Mouse (Mus musculus): Measurements from ENCODE around the gene Clrn3. TPM values are rescaled to one million over a fixed set of nuclear protein-coding genes. Genes with fewer than 3 reads are reported as not detected.
"Not testable (repeated sequence)": the region's sequence is repeated elsewhere in the genome, so short reads cannot be mapped to it uniquely, and the experiment has no call there.

The Clrn3 gene
- total RNA-seq, 2 experiments from 2014 or later: not detected

DNA sequence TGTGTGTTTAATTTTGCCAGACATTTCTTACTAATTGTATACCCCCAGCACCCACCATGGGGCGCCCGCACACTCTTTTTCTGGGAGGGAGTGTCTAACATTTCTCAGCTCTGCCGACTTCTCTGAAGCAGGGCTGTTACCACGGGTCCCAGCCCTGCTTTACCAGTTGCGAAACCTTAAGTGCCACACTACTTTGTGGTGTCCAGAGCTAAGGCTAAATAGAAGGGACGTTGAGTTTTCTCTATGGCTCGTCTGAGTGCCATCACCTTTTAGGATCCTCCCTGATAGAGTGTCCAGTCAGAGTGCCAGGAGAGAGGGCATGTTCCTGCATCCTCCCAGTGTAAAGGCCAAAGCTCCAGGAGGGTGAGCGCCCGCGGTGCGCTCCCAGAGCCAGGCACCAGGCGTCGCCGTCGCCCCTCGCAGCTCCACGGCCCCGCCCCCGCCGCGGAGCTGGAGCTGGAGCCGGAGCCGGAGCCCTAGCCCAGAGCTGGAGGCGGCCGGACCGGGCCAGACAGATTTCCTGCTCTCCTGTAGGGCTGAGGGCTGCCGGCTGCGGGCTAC lies 9.0 kb upstream of the Clrn3 start, which contains the start of gene Ptpre:
TSS of gene Ptpre (plus strand) at position 141 of the 561 bp plus-strand sequence.
- peak; percentile 80 to 88 for DNase-seq (ENCODE audit: low spot score in 2 of 2)

DNA sequence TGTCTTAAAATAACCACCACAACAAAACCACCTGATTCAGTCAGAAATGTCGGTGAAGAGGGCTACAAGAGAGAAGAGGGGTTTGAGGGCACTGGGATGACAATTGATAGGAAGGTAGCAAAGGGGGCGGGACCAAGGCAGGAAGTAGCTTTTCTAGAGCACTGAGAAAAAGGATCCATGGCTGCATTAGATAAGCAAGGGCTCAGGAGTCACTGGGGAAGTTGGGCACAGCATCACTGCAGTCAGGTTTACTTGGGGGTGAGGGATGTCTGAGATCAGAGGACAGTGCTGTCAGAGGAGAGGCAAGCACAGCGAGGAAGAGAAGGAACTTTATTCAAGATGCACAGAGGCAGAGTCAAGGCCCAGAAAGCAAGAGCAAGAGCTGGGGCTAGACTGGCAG lies 7.5 kb upstream of the Clrn3 start:
- DNase-seq (ENCODE audit: low spot score in 2 of 2): no peak

DNA sequence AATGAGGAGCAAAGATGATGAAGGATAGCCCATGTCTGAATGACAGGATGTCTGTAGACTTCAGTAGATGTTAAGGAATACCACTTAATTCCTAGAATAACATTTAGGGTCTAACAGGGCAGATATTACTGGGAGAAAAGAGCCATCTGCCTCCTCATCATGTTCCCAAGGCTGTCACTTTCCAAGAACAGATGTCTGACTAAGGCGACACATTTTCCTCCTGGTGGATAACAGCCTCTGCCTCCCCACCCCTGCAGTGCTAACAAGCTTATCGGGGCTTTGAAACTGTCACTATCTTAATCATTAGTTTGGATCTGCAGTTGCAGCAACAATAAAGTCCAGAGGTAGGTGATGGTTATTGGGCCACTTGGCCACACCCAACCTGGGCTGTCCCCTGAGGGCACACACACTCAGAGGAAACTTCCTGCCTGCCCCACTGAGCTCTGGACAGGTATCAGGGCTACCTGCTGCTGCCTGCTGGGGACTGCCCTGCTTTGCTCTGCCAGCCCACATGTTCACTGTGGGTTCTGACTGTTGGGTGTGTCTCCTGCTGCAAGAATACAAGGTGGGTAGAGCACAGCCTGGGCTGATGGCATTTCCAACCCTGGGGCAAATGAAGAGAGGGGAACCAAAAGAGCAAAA lies 6.2 kb upstream of the Clrn3 start:
- DNase-seq (ENCODE audit: low spot score in 2 of 2): no peak

DNA sequence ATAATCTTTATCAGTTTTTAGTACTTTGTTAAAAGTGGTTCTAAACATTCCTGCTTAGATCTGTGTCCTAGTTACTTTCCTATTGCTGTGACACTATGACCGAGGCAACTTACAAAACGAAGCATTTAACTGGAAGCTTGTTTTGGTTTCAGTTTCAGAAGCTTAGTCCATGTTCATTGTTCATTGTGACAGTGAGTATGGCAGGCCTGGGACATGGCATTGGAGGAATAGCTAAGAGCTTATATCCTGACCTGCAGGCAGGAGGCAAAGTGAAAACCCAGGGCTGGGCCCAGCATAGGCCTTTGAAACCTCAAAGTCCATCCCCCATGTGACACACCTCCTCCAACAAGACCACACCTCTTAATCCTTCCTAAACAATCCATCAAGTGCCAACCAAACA lies 614 bp upstream of the Clrn3 start:
- no peak for DNase-seq (ENCODE audit: low spot score in 2 of 2)

DNA sequence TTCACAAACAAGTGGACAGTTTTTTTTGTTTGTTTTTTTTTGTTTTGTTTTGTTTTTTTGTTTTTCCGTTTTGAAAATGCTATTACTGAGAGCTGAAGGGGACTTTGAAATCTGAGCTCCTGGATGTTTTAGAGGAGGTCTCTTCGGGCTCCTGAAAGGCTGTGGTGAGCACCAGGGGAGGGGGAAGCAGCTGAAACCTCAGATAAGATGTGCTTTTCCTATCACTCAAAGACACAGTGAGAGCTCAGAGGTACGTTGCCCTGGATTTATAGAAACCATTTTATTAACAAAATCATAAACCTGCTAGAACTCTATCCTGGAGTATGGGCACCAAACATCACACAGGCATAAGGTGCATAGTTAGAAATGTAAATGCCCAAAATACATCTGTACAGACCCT lies 1.3 kb downstream of the Clrn3 start:
- no peak for DNase-seq (ENCODE audit: low spot score in 2 of 2)

DNA sequence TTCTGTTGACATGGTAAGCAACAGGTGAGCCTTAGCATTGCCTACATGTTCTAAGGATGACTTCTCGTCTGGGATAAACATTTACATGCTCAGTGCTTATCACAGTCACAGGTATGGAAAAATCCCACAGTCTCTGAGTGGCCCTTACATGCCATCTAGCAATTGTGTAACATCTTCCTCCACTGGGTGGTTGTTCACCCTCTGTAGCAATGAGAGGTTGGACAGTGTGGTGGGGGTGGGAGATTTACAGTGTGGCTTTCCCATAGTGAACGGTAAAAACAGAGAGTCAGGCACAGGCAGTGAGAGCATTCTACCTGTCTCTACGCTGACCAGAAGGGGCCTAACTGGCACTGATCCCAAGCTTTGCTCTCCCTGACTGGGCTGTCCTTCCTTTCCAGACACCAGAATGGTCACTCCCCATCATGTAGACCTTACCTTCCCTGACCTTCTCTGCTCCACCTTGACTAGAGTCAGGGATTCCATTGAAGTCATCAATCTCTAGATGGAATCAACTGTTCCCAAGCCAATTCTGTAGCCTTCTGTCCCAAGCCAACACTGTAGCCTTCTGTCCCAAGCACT lies 1.8 kb downstream of the Clrn3 start:
- DNase-seq (ENCODE audit: low spot score in 2 of 2): no peak

DNA sequence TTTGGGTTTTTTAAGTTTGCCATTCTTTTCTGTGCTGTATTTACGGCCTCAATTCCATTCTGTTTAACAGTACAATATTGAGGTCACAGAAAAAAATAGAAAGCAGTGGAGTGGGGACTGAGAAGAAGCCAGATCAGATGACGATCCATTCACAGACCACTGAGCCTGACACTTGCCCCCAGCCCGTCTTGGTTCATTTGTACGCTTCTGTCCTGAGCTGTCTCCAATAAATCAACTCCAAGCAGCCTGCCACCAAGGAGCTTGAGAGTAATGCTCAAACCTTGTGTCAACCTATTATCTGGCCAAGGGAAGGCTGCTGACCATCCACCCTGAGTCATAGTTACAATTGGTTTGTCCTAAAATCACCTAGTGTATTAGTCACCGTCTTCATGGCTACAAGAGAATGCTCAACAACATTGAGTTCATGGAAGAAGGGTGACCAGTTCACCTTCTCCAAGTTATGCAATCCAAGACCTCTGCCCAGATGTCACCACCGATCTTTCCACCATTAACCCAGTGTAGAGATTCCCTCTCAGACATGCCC lies 4.0 kb downstream of the Clrn3 start:
- no peak for DNase-seq (ENCODE audit: low spot score in 2 of 2)

DNA sequence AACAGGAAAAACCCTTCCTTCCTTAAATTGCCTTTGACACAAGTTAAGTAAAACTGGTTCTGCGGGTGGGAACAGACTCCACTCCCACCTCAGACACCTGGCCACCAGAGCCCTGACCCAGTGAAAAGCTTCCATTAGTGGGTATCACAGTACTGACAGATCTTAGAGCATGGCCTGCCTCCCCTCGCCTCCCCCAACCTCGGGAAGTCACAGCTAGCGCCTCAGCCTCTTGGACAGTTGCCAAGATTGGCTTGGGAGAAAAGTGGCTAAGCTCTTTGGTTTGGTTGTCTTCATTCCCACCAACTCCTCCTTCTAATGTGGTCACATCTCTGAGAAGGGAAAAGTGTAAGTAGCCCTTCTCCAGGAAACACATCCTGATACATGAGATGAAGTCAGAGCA lies 4.5 kb downstream of the Clrn3 start:
- no peak for DNase-seq (ENCODE audit: low spot score in 2 of 2)

DNA sequence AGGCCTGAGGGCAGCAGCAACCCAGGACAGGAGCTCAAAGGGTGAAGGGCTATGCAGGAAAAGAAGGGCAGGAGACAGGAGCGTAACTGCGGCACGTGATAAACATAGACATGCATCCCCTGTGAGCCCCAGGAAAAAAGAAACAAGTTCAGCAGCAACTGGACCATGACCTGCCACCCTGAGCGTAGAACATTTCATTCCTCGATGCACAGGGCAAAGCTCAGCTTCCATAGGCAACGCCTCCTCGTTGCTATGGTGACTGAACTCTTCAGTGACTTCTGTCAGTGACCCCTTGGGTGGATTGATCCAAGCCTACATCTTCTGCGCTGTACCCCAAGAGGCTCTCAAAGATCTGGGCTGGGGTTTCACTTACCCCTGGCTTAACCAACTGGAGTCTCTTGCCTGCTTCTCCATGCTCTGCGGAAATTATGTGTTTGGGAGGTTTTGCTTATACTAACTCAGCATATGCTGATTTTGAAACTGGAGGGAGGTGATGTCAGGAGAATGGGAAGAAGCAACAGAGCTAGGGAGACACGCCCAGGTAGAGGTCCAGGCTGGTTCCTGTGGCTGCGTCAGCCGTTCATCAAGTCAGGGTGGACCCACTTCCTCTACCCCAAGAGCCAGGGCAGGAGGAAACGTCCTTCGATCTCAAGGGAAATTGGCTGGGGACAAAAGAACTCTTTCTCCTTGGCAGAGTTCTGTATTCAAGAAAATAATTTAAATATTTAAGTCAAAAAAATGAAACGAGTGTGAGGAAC lies 6.5 kb downstream of the Clrn3 start:
- no peak for DNase-seq (ENCODE audit: low spot score in 2 of 2)

DNA sequence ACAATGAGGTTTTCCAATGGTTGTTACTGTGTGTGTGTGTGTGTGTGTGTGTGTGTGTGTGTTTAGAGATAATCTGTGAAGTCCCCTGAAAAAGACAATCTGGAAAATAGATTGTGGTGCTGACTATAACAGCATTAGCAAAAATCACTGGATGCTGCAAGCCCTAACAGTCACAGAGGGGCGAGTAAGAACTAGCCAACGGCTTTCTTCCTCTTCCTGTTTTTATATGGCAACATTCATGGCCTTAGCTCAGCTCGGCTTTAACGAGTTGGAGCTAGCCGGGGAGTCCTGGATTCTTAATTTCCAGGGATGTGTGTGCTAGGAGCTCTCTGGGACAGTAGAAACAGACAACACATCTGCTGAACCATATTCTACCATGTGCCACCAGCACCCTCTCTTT lies 8.2 kb downstream of the Clrn3 start:
- DNase-seq (ENCODE audit: low spot score in 2 of 2): no peak

DNA sequence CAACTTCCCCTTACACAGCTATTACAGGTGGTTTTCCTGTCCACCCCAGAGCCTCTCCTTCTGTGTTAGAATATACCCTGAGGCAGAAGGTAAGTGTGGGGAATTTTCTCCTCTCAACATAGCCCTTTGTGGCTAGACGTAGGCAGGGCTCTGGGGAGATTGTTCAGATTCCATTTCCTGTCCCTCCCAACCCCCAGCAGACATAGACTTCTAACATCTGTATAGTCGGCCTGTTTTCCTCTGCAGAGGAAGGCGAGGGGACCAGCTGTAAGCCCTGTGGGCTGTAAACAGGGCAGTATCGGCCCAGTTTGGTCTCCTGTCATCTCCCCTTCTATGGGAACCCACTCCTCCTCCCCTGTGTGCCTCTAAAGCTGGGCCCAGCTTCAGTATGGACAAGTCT lies 11.3 kb downstream of the Clrn3 start:
- no peak for DNase-seq (ENCODE audit: low spot score in 2 of 2)

DNA sequence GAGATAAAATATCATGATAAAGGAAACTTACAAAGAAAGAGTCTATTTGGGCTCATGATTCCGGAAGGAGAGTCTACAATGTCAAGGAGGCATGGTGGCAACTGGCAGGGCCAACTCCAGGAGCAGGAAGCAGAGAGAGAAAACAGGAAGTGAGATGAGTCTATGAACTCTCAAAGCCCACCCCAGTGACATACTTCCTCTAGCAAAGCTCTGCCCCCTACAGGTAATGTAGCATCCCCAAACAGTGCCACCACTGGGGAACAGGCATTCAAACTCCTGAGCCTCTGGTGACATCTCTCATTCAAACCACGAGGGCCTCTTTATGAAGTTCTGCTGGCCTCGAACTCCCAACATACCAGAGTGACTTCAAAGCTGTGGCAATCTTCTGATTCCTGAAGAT lies 16.7 kb downstream of the Clrn3 start:
- no peak for DNase-seq (ENCODE audit: low spot score in 2 of 2)

DNA sequence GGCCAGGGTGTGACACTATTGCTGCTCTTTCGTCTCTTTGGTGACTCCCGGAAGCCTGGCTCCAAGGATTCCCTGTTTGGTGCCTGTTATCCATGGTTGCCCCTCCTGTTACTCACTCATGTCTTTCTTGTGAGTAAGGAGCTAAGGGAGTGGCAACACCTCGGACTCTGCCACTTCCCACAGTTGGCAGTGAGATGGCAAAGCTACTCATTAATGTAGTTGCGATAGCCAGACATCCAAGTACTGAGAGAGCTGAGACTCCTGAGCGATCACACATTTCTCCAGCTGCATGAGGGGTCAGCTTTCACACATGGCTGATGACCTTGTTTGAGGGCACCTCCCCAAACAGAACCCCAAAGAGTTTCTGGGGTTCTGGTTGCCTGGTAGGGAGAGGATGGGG lies 18.0 kb downstream of the Clrn3 start:
- DNase-seq (ENCODE audit: low spot score in 2 of 2): no peak

DNA sequence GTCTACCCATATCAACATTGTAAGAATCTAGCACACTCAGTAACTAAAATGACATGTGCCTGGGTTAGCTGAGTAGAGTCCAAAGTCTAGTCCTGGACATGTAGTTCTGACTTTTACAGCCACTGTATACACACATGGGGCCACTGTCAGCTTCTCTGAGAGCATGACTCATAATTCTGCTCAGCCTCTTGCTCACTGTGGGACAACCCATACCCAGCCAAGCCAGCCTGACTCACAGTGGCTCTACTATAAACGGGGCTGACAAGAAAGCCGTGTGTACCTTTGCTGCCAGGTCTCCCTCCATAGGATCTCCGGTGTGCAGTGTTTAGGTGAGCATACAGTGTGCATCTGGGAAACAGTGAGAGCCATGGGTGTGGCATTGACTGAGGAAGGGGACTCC lies 19.2 kb downstream of the Clrn3 start:
- DNase-seq (ENCODE audit: low spot score in 2 of 2): no peak

DNA sequence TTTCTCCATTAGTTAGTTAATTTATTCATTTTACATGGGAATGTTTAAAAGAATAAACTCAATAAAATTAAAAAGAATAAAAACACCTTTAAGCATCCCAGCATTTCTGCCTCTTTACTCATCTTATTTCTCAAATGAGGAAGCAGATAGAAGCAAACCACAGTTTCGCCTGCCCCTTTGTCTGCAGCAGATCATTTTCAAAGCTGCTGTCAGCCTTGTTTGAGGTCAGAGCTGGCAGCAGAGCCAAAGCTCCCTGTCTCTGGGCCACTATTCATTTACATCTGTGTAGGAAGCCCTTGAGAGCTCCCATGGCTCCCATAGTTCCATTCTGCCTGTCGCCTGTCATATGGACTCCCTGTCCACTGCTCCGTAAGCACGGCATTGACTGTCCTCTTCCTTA lies 19.9 kb downstream of the Clrn3 start:
- no peak for DNase-seq (ENCODE audit: low spot score in 2 of 2)

DNA sequence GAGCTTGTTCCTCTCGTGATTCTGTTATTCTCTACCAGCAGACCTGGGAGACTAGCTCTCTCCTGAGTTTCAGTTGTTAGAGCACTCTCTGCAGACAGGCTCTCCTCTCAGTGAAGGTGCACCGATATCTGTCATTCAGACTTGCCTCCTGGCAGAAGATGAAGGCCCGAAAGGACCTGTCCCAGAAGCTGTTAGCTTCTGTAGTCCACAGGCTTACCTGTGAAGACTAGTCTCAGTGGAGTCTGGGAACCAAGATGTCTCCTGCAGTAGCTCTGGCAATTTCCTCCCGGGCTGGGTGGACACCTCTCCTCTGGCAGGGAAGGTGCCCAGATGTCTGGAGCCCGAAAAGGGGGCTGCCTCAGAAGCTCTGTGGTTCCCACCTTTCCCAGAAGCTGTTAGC lies 21.9 kb downstream of the Clrn3 start:
- not testable (repeated sequence) for DNase-seq (ENCODE audit: low spot score in 2 of 2)

DNA sequence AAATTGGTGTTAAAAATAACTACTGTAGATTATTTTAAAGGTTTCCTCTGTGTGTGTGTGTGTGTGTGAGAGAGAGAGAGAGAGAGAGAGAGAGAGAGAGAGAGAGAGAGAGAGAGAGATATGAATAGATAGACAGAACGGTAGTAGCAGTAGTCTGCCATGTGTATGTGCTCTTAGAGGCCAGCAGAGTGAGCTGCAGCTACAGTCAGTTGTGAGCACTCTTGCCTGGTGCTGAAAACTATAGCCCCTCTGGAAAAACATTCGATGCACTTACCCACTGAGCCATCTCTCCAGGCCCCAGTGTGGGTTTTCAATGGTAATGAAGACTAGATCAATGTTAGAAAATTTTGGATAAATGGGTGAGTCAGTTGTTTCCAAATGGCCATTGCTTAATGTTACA lies 29.1 kb downstream of the Clrn3 start:
- no peak for DNase-seq (ENCODE audit: low spot score in 2 of 2)

DNA sequence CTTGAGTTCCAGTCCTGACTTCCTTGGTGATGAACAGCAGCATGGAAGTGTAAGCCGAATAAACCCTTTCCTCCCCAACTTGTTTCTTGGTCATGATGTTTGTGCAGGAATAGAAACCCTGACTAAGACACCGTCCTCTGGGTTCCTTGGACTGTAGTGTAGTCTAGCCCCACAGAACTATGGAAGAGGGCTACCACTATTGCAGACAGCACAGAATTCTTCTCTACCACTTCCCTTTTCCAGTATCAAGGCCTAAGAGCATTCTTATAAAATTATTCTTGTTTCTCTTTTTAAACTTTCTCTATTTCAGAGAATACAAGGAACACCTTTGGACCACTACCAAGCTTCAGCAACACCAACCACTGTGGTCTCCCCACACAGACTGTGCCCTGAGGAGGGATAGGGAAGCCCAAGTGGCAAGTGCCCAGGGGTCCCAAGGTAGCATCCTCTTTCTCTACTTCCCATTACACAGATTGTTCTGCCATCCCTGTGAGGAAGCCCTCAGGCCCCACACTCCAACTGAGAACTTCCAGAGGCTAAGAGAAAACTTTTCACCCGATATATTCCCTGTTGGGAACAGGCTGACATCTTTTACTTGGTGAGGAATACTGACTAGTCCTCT lies 29.8 kb downstream of the Clrn3 start:
- DNase-seq (ENCODE audit: low spot score in 2 of 2): no peak

DNA sequence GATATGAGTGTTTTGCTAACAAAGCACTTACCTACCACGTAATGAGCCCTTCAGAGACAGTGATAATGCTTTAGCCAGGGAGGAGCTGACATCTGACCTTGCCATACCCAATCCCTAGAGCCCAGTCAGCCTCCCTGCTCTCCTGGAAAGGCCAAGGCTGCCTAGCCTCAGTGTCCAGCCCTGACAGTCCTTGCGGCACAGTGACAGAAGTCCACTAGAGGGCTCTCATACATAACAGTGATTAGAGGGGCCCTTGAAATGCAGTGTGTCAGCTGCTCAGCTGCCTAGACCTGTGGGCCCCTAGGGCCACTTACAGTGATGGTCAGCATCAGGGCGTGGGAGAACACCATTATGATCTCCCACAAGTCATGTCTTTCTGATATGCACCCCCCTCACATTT lies 33.2 kb downstream of the Clrn3 start:
- no peak for DNase-seq (ENCODE audit: low spot score in 2 of 2)

DNA sequence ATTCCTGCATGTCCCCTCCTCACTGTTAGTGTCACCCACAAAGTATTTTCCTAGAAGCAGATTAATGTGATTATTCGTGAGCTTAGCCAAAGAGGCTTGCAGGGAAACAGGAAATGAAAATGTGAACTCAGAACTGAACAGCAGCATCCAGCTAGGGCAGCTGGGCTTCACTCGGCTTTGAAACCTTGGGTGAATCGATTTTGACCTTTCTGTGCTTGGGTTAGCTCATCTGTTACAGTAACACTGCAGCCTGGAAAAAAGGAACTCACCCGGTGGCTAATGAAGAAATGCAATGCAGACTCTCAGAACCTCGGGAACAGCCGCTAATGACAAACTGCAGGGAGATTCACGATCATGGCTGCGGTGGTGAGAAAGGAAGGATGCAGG lies 38.0 kb downstream of the Clrn3 start:
- no peak for DNase-seq (ENCODE audit: low spot score in 2 of 2)

DNA sequence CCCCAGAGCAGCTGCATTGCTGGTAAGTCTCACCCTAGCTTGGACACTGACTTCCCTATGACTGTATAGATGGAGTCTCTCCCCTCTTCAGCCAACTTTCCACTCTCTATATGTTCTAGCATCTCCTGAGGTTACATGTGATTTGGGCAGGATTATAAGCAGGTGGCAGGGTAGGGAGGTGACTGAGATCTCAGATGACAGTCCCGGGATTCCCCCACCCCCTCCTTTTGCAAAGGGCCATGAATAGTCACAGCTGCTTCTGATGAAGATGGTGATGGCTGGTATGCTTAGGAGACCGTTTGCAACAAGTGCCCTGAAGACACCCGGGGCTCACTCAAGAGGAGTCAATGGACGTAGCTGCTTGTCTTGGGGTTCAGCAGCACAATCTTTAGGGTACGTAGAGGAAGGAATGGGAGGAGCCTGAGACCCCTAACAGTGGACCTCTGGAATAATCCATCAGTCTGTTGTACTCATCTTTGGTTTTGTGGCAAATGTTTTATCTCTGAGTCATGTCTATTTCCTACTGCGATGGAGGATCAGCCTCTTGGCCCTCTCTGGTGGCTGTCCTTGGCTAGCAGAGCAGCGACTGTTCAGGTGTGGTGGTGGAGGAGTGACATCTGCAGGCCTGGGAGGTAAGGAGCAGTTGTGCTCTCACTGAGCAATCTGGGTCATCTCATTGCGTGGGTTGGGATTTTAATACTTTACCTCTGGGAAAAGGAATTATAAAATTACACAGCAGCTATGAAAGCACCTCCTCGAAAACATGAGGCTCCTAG lies 38.5 kb downstream of the Clrn3 start:
- no peak for DNase-seq (ENCODE audit: low spot score in 2 of 2)
